Mouse (Mus musculus) c-Kit-positive CD71-positive TER-119-positive erythroid progenitor cells, embryonic 14.5 days (primary cell): ENCODE data around the gene Ppm1a.
A peak's percentile ranks its signal among the peaks of the same experiment; 100 is the strongest.

Experiments
- DNase-seq: peaks from one replicate; pipeline ENCODE4 v3.0.0-alpha.2; 2013; ENCODE audit warnings: low spot score

Ppm1a gene

GRCm38 (mm10) chr12:72757086-72757485, at the start of gene Ppm1a:
Gene Ppm1a, plus strand, starts transcription at chr12:72757455.
- no peak for DNase-seq

- no peak for DNase-seq
These were observed 47.3 kb upstream of the Ppm1a start for GRCm38 (mm10) chr12:72709981-72710380.

DNA sequence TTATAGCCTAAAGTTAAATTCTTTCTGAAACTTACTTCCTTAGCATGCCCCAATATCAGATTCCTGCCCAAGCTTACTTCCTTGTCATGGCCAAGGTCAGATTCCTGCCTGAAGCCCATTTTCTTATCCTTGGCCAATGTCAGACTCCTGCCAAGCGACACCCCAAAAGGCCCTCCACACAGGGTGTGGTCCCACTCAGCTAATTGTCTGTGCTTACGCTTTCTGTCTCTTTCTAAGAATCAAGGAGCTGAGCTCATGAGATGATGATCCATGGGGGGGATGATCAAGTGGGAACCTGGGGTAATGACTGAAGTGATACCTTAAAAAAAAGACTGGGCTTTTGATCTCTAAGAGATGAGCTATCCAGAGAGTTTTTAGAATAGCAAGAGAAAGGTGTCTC, 42.4 kb upstream of the Ppm1a start:
- no peak for DNase-seq

DNA sequence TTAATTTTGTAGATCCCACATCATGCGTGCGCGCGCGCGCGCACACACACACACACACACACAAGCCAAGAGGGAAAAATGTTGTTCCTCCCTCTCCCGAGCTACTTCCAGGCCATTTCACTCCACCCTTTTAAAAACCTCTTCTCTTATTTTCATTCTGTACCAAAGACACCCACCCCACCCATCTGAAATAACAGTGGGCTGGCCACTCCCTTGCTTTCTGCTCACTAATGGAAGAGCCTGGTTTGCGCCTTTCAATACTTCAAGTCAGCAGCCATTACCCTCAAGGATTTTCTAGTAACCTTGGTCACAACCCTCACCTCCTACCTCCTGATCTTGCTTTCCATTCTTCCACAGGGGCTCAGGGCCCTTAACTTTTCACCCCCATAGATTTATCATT, 41.4 kb upstream of the Ppm1a start:
- no peak for DNase-seq

DNA sequence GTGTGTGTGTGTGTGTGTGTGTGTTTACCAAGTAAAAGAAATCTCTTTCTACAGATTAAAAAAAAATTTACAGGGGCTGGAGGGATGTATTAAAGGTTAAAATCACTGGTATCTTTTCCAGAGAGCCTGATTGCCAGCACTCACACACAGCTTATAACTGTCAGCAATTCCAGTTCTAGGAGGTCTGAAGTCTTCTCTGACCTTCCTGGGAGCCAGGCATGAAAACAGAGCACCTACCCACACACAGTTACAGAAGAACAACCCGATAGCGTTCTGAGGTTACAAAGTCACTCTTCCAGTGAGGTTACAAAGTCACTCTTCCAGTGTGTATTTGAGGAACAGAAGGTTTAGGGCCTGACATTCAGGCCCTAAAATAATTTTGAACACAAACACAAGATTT, 38.2 kb upstream of the Ppm1a start:
- DNase-seq = no peak

- DNase-seq = no peak
These were observed 37.7 kb upstream of the Ppm1a start for GRCm38 (mm10) chr12:72719452-72720087.

GRCm38 (mm10) chr12:72721710-72722109, 35.5 kb upstream of the Ppm1a start:
- DNase-seq = no peak

GRCm38 (mm10) chr12:72723965-72724364, 33.3 kb upstream of the Ppm1a start:
- DNase-seq = no peak

DNA sequence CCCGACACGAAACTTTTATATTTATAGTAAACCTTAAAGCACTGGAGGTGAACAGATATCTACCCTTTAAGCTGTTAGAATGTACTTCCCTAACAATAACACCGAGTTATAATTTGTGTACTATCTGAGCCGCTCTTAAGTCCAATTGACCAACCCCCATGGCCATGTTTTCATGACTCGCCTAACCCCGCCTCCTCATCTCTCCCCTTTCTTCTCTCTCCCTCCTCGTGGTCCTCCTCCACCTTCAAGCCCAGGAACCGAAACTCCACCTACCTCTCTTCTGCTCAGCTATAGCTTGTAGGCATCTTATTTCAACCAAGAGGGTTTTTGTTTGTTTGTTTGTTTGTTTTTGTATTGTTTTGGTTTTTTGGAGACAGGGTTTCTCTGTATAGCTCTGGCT, 30.2 kb upstream of the Ppm1a start:
- DNase-seq = no peak

GRCm38 (mm10) chr12:72727611-72728010, 29.6 kb upstream of the Ppm1a start:
- no peak for DNase-seq

GRCm38 (mm10) chr12:72734112-72734511, 23.1 kb upstream of the Ppm1a start:
- DNase-seq = no peak

DNA sequence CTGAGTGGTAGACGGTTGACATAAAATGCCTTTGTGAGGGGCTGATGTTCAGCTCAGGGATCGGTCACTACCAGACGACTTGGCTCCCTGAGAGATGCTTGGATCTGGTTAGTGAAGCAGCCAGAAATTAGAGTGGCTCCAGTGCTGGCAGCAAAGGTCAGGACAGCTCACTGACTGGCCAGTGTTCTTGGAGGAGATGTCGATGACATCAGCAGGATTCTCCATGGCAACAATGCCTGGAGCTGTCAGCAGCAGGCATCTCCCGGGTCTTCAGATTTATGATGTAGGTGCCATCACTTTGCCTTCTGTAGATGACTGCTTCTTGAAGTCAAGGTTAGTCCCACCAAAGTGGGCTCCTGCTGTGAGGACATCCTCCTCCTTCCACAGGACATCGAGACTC, 16.1 kb upstream of the Ppm1a start:
- no peak for DNase-seq

- DNase-seq = no peak
These were observed 12.4 kb upstream of the Ppm1a start for GRCm38 (mm10) chr12:72744803-72745360.

GRCm38 (mm10) chr12:72745486-72745885, 11.8 kb upstream of the Ppm1a start:
- no peak for DNase-seq

- no peak for DNase-seq
These were observed 8.9 kb upstream of the Ppm1a start for GRCm38 (mm10) chr12:72748341-72748740.

- DNase-seq = no peak
These were observed 8.4 kb upstream of the Ppm1a start for GRCm38 (mm10) chr12:72748841-72749240.

DNA sequence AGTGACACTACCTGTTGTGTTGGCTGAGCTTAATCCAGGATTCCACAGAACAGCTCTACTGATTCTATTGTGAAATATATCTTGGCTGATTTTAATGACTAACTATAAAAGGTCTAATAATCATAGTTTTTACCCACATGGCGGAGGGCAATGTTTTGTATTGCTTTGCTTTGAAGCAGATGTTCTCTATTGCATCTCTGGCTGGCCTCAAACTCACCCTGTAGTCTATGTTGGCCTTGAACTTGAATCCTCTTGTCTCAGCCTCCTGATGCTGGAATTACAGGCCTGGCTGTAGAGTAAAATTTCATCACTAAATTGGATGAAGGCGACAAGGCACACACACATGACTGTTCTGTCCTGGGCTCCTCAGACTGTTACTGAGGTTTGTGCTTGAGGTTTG, 7.8 kb upstream of the Ppm1a start:
- DNase-seq = no peak

DNA sequence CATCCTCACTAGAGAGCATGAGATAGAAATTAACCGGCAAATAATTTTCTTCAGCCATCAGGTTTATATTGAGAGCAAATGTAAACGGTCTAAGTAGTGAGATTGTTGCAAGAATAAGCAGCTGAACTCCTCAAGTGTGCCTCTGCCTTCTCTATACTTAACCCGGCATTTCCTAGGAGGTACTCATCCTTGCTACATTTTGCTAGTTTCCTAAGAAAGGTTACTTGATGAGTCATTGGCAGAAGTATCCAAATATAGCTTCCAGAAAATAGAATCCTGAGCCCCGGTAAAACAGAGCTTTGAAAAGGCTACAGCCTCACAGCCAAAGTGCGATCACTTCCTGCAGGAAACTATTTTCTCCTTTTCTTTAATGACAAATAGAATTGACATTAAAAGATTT, 7.2 kb upstream of the Ppm1a start:
- no peak for DNase-seq

- DNase-seq = no peak
These were observed 6.6 kb upstream of the Ppm1a start for GRCm38 (mm10) chr12:72750606-72751005.

- DNase-seq = no peak
These were observed 341 bp downstream of the Ppm1a start for GRCm38 (mm10) chr12:72757596-72757995.

DNA sequence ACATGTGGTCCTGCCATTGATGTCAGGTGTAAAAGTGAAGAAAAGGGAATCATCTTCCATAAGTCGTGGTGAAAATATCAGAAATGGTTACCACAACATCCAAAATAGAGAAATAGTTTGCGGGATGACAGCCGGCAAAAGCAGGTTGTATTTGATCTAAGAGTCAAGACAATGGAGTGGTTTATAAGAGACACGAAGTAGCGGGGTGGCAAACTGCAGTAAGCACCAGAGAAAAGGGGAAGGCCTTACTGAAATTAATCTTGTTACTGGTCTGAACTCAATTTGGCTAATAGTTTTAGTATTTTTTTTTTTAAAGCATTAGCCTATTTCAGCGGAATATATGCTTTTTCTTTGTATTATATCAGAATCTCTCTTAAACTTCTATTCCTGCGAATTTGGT, 2.7 kb downstream of the Ppm1a start:
- DNase-seq = no peak

DNA sequence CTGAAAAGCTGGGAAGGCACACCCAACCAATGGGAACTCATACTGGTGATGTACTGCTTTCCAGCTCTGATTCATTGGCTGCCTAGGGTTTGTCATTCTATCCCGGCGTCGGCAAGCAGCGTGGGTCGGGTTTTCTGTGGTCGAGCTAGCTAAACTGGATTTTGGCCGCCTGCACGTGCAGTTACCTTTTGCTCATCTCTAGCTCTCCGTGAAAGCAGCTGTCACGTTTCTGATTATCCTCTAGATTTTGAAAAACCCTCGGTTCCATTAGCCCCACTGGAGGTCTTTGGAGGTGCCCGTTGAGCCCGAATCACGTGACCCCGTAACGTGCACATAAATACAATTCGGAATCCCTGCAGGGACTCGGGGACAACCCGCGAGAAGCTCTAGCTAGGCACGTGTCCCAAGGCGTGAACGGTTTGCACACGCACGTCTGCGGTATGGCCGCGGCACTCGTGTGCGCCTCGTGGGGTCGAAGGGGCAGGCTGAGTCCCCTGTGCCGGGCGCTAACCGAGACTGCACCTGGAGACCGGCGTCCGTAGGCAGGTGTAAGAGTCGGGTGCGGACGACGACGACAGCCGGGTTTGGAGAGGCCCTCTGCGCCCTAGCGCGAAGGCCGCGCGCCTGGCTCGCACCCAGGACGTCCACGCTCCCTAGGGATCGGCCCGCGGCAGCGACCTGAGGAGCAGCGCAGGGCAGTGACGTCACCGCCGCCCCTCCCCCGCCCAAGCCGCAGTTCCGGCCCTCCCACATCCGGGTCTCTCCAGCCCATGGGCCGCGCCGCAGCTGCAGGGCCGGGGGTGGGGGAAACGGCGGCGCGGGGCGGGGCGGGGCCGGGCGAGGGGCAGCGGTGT, 3.3 kb downstream of the Ppm1a start:
- DNase-seq = peak; percentile 89

DNA sequence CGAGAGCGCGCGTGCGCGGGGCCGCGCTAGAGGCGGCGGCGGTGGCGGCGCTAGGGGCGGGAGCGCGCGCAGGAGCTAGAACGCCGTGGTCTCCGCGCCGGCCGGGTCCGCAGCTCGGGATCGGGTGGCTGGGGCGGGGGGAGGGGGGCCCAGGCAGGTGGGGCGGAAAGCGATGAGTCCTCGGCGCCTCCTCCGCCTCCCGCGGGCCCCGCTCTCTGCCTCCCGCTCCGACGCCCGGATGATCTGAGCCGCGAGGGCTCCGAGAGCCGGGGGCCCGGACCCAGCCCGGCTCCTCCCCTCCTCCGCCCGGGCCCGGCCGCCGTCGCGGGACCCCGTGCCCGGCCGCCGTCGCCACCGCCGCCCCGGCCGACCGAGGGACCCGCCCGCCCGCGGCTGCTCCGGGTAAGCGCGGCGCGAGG, 4.0 kb downstream of the Ppm1a start:
- DNase-seq = no peak
